Mouse (Mus musculus) Muller cell, postnatal 12 days (primary cell): Measurements from ENCODE around the gene Olfr850.

Source experiments
- DNase-seq: peaks from one replicate; pipeline ENCODE4 v3.0.0-alpha.2; 2015; ENCODE audit errors: inconsistent ontology term

Gene Olfr850

GRCm38 (mm10) chr9:19478148-19478547 lies at the start of gene Olfr850:
Gene Olfr850 (minus strand): TSS chr9:19478248.
- no peak for DNase-seq

GRCm38 (mm10) chr9:19492995-19493394 lies 14.9 kb upstream of the Olfr850 start, which contains the start of gene Olfr851:
Gene Olfr851 (plus strand): TSS chr9:19493295.
- no peak for DNase-seq

- DNase-seq = no peak
Observed at GRCm38 (mm10) chr9:19439966-19440365, 38.1 kb downstream of the Olfr850 start, which contains the start of gene Olfr849. Gene Olfr849 (plus strand): TSS chr9:19440266.
